Mouse (Mus musculus): ENCODE results near the gene Epb41l5.

DNA sequence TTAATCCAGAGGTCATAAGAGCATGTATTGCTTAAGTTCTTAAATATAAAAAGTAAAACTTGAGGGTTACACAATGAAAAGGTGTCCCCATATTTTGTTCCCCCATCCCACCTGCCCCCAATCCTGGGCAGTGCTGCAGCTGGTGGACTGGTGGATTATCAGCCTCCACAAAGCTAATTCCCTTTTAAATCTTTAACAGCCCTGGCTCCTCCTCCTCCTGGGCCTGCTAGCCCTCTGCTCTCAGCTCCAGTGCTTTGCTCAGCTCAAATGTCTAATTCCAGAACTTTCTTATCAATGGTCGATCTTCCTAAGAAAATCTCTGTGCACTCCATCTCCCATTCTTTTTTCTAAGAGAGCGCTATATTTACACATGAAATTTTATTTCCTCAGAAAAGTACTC lies 2.4 kb downstream of the Epb41l5 start:
- TF ChIP-seq POLR2A (IDR thresholded peaks at IDR 0.05; ENCODE audit: extremely low read depth, insufficient read depth, low read length) = no peak
- no peak for TF ChIP-seq CTCF (IDR thresholded peaks at IDR 0.05; ENCODE audit: extremely low read depth, insufficient read depth, low read length)

All from cortical plate, adult 2 months (tissue).